Mouse (Mus musculus) thymus, adult 2 months (tissue): ENCODE measurements at regions not wholly inside any gene's neighbourhood (a gene's known extent, or its start where the extent isn't known, plus 50 kb on each side); places are given as distances from the start of the nearest gene placed in this dataset.

Source experiments
- CTCF ChIP-seq: fragments of 200-500 bp; IDR thresholded peaks from 2 replicates; pipeline ENCODE4 v1.5.1; 2012; ENCODE audit warnings: mild to moderate bottlenecking, control low read depth, low read length, moderate library complexity, borderline replicate concordance; ENCODE audit not compliant: control insufficient read depth, poor library complexity, insufficient read depth; ENCODE audit errors: extremely low read depth
- POLR2A ChIP-seq: fragments of 200-500 bp; IDR thresholded peaks from 2 replicates; pipeline ENCODE4 v1.6.1; 2012; ENCODE audit warnings: mild to moderate bottlenecking, low read length, control low read depth, moderate library complexity; ENCODE audit not compliant: control insufficient read depth, poor library complexity, insufficient read depth; ENCODE audit errors: extremely low read depth

DNA sequence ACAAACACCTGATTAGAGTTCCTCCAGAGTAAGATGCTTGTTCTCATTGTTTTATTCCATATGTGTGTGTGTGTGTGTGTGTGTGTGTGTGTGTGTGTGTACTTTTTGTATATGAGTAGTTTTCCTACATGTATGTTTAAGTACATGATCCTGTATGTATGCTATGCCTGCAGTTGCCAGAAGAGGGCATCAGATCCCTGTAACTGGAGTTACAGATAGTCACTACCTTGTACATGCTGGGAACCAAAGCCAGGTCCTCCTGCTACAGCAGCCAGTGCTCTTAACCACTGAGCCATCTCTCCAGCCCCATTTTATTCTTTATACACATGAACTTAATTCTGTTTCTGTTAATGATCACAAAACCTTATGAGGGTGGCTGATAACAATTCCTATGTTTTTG is 127.8 kb downstream of the Anxa2 start:
- no peak for TF ChIP-seq CTCF
- TF ChIP-seq POLR2A: no peak
